Mouse (Mus musculus): ENCODE results near the gene Rab13.

Gene Rab13

DNA sequence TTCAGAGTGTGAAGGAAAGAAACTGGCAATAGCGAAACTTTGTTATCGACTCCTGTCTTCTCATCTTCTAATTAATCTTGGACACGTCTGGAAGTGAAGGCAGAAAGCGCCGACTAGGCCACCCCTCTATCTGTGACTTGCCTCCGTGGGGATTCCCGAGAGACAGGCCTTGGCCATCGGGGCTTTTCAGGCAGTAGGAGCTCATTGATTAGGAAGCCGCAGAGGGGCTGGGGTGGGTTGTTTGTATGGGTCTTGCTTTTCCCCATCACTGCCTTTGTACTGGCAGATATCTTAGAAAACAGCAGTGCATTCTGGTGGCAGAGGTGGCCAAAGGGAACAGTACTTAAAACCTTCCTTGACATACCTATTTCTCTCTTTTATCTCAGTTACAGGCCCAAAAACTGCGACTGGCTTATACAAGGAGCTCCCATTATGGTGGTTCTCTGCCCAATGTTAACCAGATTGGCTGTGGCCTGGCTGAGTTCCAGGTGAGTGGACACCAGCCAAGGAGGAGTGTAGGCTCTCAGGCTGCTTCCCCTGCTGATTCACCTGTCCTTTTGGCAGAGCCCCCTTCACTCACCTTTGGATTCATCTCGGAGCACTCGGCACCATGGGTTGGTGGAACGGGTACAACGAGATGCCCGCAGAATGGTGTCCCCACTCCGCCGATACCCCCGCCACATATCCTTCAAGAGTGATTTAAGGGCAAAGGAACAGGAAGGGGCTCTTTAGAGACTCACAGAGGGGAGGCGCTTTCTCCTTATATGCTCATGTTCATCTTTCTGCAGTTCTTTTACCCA is 43.4 kb downstream of the Rab13 start:
- DNase-seq (ENCODE audit: low read depth, low spot score): no peak

GRCm38 (mm10) chr3:90258521-90258920 is 45.0 kb downstream of the Rab13 start:
- no peak for DNase-seq (ENCODE audit: low read depth, low spot score)

DNA sequence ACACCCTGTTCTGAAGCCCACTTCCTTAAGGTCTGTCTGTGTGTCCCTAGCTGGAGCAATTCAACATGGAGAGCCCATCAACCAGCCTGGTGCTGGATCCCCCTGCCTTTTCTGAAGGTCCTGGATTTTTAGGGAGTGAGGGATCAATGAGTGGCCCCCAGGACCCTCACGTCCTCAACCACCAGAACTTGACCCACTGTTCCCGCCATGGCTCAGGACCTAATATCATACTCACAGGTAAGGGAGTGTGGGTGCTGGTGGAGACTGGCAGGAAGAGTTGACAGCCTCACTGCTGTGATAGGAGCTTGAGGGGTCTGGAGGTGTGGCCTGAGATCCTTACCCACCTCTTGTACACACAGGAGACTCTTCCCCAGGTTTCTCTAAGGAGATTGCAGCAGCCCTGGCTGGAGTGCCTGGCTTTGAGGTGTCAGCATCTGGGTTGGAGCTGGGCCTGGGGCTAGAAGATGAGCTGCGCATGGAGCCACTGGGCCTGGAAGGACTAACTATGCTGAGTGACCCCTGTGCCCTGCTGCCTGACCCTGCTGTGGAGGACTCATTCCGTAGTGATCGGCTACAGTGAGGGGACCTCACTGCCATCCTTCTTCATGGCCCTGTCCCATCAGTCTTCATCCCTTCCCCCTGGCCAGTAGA is 49.8 kb downstream of the Rab13 start:
- DNase-seq (ENCODE audit: low read depth, low spot score): no peak

DNA sequence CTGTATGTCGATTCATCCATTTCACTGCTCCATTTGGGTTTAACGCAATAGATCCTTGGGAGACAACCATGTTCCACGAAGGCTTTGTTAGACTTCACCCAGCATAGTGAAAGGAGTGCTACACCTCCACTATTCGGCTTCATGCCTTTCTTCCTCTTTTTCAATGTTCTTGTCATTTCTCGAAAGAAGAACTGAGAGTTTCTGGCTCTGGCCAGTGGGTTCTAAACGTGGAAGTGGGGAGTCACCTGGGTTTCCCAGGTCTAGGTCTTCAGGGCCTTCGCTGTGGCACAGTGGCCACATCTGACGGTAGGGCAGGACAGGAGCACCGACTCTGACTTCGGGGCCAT is 51.2 kb downstream of the Rab13 start:
- no peak for DNase-seq (ENCODE audit: low read depth, low spot score)

GRCm38 (mm10) chr3:90265034-90265931 is 51.8 kb downstream of the Rab13 start, which contains the start of gene Dennd4b:
Dennd4b (plus strand) TSS chr3:90265185.
- DNase-seq (ENCODE audit: low read depth, low spot score): peak; percentile 93

DNA sequence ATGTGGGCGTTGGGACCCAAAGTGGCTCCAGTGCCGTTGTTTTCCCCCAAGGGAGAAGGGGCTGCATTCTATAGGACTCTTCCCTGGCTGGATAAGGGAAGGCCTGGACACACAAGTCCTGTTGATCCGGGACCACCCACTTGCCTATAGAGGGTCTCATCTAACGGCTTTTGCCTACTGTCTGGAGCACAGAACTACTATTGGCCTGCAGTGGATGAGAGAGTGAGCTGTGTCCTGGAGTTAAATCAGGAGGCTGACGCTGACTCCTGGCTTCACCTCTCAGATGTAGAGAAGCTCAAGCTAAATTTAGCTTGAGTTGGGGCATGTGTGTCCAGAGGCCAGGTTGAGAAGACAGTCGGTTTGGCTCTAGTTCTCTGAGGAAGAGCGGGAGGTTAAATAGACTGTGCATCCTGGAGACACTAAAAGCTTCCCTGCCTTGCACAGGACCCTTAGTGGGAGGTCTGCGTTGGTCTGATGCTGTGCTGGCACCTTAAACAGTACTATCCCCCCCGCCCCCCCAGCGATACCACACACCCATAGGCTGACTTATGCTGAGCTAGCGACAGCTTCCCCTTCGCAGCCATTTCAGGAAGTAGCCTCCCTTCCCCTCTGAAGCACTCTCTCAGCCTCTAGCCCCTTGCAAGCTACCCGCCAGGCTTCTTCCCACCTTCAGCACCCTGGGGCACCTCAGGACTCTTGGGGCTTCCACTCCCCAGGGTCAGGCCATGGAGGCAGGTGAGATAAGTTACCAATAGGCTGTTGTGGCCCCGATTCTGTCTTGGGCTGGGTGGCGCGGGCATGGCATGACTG is 52.6 kb downstream of the Rab13 start:
- peak; percentile 86 for DNase-seq (ENCODE audit: low read depth, low spot score)

- no peak for DNase-seq (ENCODE audit: low read depth, low spot score)
These were observed 53.6 kb downstream of the Rab13 start for GRCm38 (mm10) chr3:90266901-90267775.

DNA sequence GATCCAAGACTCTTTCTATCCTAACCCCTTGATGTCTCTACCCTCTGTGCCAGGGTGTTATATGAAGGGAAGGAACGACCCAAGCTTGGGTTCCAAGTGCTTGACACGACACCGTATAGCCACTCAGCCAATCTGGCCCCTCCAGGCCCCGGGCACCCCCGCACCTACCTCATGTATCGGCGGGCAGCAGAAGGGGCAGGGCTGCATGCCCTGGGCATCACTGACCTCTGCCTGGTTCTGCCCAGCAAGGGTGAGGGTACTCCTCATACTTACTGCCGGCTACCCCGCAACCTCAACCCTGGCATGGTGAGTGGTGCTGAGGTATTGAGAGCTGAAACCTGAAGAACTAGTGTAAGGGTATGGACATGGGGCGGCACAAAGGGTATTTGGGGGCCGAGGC is 54.7 kb downstream of the Rab13 start:
- DNase-seq (ENCODE audit: low read depth, low spot score): no peak

GRCm38 (mm10) chr3:90268971-90269370 is 55.5 kb downstream of the Rab13 start:
- no peak for DNase-seq (ENCODE audit: low read depth, low spot score)

DNA sequence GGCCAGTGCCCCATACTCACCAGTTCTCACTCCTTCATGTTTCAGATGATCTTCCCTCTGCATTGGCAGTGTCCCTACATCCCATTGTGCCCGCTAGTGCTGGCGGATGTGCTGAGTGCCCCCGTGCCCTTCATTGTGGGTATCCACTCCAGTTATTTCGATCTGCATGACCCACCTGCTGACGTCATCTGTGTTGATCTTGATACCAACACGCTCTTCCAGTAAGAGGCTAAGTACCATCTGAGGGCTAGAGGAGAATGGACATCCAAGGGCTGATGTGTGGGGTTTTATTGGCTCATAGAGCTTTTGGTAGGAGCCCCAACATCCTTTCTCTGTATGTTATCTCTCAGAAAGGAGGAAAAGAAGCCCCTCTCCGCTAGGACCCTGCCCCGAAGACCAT is 57.3 kb downstream of the Rab13 start:
- DNase-seq (ENCODE audit: low read depth, low spot score): no peak

DNA sequence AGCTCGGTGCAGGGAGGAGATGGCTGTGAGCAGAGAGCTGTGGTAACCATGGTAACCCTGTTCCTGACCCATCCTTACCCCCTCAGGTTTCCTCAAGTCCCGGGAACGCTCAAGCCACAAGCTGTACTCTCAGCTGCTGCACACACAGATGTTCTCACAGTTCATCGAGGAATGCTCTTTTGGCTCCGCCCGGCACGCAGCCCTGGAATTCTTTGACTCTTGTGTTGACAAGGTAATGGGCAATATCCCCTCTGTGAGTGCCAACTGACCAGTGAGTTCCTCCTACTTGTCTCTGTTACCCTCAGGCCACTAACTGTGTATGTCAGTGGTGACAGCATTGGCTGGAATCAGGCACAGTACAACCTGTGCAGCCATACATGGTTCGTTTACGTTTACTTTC is 58.7 kb downstream of the Rab13 start:
- no peak for DNase-seq (ENCODE audit: low read depth, low spot score)

GRCm38 (mm10) chr3:90273855-90274254 is 60.4 kb downstream of the Rab13 start:
- DNase-seq (ENCODE audit: low read depth, low spot score): no peak

- no peak for DNase-seq (ENCODE audit: low read depth, low spot score)
These were observed 61.8 kb downstream of the Rab13 start for GRCm38 (mm10) chr3:90275286-90275685.

All from skeletal muscle tissue, adult 2 months (tissue).